Mouse (Mus musculus) layer of hippocampus, adult 2 months (tissue): Measurements from ENCODE around the gene Fndc8. TPM values are rescaled to one million over a fixed set of nuclear protein-coding genes. Genes with fewer than 3 reads are reported as not detected.

Experiments used
- DNase-seq, 2 experiments: peaks; one replicate each; pipeline ENCODE4 v3.0.0; 2022; ENCODE audit warnings: low spot score in 2 of 2
- H3K27ac ChIP-seq: fragments of 200-600 bp; 2 replicates; pipeline ENCODE4 v1.8.1; 2022
- H3K4me3 ChIP-seq: fragments of 200-600 bp; 2 replicates; pipeline ENCODE4 v1.8.1; 2022; ENCODE audit warnings: mild to moderate bottlenecking
- CTCF ChIP-seq: fragments of 200-600 bp; conservative IDR thresholded peaks from 2 replicates; pipeline ENCODE4 v1.8.1; 2022; ENCODE audit warnings: antibody characterized with exemption, mild to moderate bottlenecking, moderate library complexity
- long read RNA-seq, 2 experiments: library from polyadenylated mRNA; stranded (forward); transcript quantifications; one replicate each; pipeline ENCODE4 v2.0.0; 2021; ENCODE audit warnings: borderline mapping rate in 2 of 2
- total RNA-seq, 2 experiments: library from RNA; stranded (reverse); gene quantifications; 2 replicates each; pipeline ENCODE4 v1.2.3; 2021

Fndc8 gene
- total RNA-seq: not detected
- long read RNA-seq, experiment 1: 0 reads
- long read RNA-seq, experiment 2: 0 reads

DNA sequence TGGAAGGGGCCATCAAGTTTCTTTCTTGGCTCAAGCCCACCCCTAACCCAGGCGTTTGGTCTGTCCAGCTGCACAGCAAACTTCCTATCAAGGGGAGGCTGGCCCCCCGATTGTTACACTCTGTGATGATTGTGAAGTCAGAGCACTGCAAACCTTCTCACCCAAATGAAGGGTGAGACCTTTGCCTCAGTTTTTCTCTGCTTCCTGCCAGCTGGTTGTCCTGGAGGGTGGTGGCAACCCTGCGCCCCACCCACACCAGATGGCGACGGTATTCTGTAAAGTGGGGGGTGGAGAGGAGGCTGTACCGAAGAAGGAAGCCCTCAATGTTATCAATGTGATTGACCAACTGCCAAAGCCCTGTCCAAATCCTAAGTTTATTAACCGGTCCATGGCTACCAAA, at the start of gene Fndc8:
TSS of gene Fndc8 (plus strand) at position 189 of the 400 bp plus-strand sequence.
- H3K27ac ChIP-seq: no peak within 1 kb of the TSS
- no peak for DNase-seq
- no peak within 1 kb of the TSS for H3K4me3 ChIP-seq
- no peak for TF ChIP-seq CTCF

DNA sequence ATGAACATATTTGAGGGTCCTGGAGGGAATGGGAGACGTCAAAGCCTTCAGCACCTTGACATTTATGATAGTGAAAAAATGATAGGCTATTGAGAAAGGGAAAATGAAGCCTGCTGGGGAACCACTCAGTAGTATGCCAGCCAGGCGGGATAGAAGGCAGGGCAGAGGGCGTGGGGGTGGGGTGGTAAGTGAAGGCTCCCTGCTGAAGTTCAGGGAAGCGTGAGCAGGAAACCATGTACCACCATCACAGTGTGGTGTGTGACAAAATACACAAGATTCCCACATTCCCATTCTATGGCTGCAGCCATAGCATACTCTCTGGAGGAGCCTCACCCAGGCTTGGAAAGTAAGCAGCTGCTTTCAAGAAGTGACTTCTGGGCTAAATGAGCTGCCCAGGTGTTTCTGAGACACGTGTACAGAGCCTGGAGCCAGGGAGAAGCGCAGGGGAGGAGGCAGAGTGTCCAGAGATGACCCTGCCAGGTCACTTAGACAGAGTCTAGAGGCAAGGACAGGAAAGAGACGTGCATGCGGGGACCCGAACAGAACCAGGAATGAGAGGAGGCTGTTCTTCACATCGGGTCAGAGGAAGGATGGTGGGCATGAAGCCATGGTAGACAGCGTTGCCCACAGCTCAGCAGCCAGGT, 47.0 kb upstream of the Fndc8 start:
- Histone ChIP-seq H3K27ac (peak overlapping the region; percentile 86), H3K4me3 (peak overlapping the region; percentile 11)
- DNase-seq: no peak
- TF ChIP-seq CTCF: no peak

DNA sequence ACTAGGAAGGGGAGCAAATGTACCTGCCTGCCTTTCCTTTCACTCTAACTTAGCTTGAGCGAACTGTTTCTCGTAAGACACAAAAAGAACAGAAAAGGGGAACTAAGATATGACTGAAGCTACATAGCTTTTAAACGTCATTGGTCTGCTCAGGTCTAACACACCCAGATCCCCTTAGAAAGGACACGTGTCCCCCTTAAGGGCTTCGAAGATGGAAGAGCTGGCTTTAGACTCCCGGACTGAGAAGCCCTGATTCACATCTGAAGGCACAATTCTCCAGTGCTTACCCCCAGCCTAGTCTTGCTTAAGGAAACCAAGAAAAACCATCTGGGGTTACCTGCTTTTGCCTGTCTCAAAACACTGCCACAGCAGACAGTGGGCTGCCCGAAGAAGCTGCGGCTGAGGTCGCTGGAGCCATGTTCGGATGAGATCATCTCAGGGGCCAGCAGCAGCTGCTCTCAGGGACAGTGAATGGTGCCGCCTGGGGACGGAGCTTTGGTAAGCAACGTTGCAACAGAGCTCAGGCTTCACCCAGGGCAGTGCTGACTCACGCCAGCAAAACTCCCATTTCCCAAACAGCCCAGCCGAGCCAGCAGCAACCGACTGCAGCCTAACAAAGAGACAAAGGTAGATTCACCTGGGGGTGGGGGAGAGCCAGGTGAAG, 46.4 kb upstream of the Fndc8 start:
- H3K27ac ChIP-seq: peak overlapping the region; percentile 86
- DNase-seq: peak; percentile 30 to 53
- TF ChIP-seq CTCF: peak; percentile 26
- H3K4me3 ChIP-seq: peak overlapping the region; percentile 11

DNA sequence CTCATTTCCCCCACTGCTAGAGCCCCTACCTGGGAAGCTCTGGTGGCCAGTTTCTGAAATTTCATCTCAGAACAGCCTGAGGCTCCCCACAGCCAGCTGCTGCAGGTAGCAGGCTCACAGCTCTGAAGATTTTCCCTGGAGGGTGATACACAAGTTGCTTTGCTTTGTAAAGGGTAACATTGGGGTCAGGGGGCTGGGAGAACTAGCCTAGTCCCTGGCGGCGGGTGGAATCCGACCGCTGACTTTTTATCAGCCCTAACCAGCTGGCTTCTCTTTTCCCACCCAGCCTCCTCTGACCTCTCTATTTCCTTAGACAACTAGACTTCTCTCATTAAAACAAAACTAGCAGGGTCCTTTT, 45.9 kb upstream of the Fndc8 start:
- TF ChIP-seq CTCF: no peak
- Histone ChIP-seq H3K4me3 (peak overlapping the region; percentile 11; the same call in 1 of the 2 replicates), H3K27ac (peak overlapping the region; percentile 86)

DNA sequence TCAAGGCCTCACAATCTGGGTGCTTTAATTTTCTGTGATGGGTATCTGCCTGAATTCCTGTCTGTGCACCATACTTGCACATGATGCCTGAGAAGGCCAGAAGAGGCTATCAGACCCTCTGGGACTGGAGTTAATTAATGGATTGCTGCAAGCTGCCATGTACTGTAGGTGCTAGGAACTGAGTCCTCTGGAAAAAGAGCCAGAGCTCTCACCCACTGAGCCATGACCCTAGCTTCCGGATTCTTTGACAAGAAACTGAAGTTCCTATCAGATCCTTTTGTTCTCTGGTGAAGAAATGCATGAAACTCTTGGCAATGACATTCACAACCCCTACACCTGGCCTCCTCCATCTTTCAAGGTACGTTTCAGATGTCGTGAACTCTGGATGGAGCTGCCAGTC, 45.0 kb upstream of the Fndc8 start:
- no peak for DNase-seq
- H3K4me3 ChIP-seq: no peak overlapping the region
- peak overlapping the region; percentile 49; the same call in 1 of the 2 replicates for H3K27ac ChIP-seq
- no peak for TF ChIP-seq CTCF

More for the DNA sequence above, 45.9 kb upstream of the Fndc8 start:
- no peak for DNase-seq

DNA sequence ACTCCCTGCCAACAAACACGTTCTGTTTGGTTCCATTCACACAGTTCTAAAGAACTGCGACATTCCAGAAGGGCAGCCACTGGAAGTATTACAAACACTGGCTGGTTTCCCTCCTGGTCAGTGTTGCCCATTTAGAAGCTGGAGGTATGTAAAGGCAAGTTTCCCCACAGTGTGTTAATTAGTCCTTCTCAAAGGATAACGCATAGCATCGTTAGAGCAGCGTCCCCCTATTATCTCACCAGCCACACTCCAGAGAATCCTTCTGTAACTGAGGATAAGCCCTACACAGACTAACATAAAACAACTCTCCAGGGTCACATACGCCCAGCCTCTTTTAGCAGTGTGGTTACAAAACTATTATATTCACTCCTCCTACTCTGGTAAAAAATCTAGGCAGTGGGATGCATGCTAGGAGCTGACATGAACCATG, 44.3 kb upstream of the Fndc8 start:
- Histone ChIP-seq H3K27ac (peak overlapping the region; percentile 49; the same call in 1 of the 2 replicates), H3K4me3 (no peak overlapping the region)
- no peak for TF ChIP-seq CTCF
- no peak for DNase-seq

DNA sequence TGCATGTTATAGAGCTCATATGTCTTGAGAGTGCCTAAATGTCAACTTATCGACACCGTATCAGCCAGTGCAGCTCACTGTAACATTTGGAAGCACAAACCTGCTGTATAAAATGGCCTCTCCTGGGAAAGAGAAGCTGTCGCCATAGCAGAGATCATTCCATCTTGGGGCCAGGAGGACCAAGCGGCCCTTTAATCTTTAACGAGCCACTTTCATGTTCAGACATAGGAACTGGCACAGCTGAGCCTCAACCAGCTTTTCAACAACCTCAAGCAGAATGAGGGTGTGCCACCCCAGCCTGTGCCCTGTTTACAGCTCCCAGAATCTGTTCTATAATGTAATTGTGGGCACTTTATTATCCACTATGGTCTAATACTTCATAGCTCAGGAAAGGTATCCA, 41.7 kb upstream of the Fndc8 start:
- Histone ChIP-seq H3K4me3 (no peak overlapping the region), H3K27ac (0 out of 2 replicates have a peak overlapping the region, but pooled peaks have one; percentile 39)
- no peak for TF ChIP-seq CTCF
- no peak for DNase-seq

DNA sequence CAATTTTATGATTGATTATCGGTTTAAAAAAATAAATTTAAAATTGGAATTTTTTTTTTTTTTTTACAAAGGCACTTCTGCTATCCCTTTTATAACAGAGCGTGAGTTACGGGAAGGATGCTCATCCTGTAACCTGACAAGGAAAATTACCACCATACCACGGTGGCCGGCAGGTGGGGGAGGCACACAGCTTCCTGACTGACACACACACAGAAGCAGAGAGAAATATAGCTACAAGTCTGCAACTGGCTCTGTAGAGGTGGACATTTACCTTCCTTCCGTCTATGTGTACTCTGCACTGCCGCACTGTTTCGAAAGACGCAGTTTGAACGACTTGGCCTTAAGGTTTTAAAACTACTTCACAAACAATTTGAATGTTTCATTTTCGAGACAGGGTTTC, 39.8 kb upstream of the Fndc8 start:
- Histone ChIP-seq H3K27ac (no peak overlapping the region), H3K4me3 (no peak overlapping the region)
- DNase-seq: no peak
- no peak for TF ChIP-seq CTCF

DNA sequence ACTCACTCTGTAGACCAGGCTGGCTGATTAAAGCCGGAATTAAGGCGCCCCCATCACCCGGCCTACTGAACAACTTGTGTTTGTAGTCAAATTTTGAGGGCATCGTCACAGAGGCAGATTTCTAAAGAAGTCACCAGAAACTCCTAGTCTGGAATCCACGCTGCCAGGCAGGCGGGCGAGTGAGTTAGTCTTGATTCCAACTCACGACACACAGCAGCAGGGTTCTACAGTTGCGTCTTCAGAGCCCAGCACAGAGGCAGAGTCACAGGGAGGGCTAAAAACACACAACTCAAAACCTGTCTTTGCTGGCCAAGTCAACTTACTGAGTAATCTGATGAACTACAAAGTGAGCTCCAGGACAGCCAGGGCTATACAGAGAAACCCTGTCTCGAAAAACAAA, 39.4 kb upstream of the Fndc8 start:
- H3K27ac ChIP-seq: no peak overlapping the region
- no peak overlapping the region for H3K4me3 ChIP-seq
- DNase-seq: no peak
- TF ChIP-seq CTCF: no peak

DNA sequence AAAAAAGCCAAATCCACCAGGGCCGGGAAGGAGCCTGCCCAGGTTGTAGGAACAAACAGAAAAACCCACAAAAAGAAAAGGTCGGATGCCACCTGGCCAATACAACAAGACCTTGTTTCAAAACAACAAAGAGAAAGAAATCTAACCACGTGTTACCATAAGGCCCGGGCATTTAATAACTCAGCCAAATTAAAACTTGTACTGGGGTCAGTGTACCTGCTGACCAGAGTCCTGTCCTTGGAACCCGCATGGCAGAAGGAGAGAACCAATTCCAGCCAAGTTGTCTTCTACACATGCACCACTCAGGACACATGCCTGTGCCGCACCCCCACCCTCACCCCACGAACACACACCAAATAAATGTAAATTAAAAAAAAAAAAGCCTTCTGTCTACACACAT, 39.0 kb upstream of the Fndc8 start:
- Histone ChIP-seq H3K27ac (no peak overlapping the region), H3K4me3 (no peak overlapping the region)
- no peak for DNase-seq
- no peak for TF ChIP-seq CTCF

DNA sequence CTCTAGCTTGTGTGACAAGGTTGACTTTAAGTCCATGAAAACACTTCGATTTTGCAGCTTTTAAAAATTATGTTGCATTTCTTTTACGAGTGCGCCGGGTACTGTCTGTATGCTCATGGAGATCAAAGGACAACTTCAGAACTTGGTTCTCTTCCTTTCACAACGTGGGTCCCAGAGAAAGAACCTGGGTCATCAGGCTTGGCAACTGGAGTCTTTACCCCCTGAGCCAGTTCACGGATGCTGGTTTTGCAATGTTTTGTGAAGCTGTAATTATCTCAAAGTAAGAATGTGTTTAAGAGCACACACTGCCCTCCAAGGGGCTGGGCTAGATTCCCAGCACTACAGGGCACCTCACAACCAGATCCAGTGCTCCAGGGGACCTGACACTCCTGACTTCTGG, 37.8 kb upstream of the Fndc8 start:
- Histone ChIP-seq H3K4me3 (no peak overlapping the region), H3K27ac (no peak overlapping the region)
- no peak for DNase-seq
- TF ChIP-seq CTCF: no peak

DNA sequence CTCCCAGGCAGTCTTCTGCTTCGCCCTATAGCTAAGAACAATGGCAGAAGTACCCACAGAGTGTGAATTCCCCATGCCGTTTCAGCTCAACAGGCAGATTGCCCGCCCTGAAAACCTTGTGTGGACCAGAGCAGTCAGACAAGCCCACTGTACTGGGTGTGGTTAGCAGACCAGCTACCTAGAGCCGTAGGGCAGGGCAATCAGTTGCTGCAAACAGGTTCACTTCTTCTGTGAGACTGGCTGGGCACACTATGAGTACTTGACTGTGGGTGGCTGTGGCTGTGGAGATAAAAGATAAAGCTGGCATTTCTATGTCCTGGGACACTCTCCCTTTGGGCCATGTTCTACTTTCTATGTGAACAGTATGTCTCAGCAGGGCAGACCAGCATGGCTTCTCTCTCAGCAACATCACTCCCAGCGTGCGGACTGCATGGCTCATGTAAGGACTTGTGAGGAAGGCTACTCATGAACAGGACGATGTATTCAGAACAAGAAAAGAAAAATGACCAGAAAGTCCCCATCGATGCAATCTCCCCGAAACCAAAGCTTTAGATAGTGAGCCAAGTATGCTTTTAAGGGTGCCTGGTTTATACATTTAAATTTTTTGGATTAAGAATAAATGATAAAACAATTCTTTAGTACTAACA, 36.5 kb upstream of the Fndc8 start:
- TF ChIP-seq CTCF: no peak
- DNase-seq: no peak
- H3K4me3 ChIP-seq: no peak overlapping the region
- H3K27ac ChIP-seq: peak overlapping the region; percentile 15

DNA sequence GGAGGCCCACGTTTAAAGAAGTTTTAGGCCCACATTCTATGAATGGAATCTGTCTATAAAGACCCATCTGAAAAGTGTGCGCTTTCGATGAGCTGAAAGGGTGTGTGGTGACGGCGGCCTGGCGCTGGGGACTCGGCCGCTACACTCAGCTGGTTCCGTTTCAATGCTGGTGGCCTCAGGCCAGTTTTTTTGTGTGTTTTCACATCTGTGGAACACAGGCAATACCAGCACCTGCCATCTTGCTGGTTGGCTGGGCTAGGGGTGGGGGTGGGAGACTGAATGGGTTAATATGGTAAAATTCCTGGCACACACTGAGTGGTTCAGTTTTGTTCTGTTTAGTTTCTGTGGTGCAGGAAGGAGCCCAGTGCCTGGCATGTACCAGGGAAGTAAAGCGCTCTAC, 35.9 kb upstream of the Fndc8 start:
- DNase-seq: no peak
- TF ChIP-seq CTCF: no peak
- no peak overlapping the region for H3K4me3 ChIP-seq
- peak overlapping the region; percentile 64; the same call in 1 of the 2 replicates for H3K27ac ChIP-seq
